Mouse (Mus musculus): ENCODE results near the gene Plagl1. TPM values are rescaled to one million over a fixed set of nuclear protein-coding genes. Genes with fewer than 3 reads are reported as not detected.
A peak's percentile ranks its signal among the peaks of the same experiment; 100 is the strongest.
"Not testable (repeated sequence)": the region's sequence is repeated elsewhere in the genome, so short reads cannot be mapped to it uniquely, and the experiment has no call there.

The Plagl1 gene
- total RNA-seq (2022) = 1 to 10 TPM; 4.1 to 9.4 (median 6.5) TPM

DNA sequence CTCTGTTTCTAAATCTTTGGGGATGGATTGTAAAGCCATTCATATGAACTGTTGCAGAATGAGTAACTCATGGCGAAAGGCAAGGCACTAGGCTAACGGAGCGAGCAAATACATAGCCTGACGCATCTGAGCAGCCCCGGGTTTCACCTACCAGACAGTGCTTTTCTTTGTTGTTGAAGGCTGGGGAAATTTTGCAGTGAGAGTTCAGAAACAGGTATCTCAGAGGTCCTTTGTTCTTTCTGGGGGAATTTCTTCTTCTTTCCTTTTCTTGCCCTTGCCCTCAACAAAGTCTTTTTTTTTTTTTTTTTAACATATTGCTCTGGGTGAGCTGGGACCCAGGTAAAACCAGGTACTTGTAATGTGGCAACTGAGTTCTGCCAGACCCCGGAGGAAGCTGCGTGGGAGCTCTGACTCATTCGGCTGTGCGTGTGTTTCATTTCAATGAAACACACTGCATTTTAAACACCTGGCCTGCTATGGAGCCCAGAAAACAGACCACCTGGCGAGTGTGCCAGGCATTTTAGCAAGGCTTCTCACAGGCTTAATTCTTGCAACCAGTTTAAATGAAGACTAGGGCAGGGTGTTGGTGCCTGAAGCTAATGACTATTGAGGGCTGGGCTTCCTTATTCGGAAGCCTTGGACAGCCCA, at the start of gene Plagl1:
Gene Plagl1, plus strand, starts transcription at position 484 of the 648 bp plus-strand sequence.
- DNase-seq (ENCODE audit: low spot score) = no peak

DNA sequence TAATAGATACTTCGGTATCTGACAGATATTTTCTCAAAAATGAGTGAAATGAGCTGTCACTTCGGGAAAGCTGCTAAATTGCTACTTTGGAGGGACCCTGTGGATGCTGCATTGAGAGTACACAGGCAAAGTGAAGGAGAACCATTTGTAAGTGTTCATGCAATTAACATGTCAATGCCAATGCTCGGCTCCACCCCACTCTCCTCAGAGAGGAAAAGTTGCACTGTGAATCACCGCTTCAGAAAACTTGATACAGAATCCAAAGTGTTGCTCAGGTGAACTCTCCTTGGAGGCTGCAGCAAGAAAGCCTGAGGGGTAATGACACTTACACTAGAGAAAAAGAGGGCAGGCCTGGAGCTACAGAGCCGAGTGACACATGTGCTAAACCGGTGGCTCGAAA, 46.3 kb upstream of the Plagl1 start:
- DNase-seq (ENCODE audit: low spot score) = no peak

DNA sequence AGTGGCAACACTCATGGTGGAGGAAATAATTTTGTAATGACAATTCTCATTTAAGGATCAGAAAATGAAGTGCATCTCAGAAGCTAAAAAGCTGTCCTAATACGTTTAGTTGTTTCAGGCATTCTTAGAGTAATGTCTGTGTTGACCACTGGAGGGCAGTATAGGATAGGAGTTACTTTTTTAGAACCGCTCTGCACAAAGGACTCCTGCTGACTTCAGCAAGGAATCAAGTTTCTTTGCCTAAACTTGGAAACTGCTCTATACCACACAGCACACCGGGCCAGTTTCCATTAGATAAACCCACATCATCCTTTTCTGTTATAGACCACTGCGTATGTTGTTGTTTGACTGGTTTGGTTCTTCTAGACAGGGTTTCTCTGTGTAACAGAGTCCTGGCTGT, 43.7 kb upstream of the Plagl1 start:
- DNase-seq (ENCODE audit: low spot score) = peak; percentile 75

DNA sequence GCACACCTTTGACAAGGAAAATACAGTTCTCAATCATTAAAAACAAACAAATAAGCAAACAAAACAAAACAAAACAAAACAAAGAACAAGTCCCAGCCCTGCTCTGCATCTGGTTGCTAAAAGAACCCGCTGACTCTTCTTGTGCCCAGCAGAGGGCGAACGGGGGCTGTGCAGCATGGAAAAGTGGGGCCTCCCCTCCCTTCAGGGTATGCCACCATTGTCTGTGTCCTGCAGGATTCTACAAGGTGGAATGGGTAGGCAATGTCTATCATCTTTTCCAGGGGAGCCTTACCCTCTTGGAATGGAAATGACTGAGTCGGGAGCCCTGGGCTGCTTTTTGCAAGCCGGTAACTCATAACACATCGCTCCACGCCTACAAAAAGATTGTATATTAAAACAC, 41.8 kb upstream of the Plagl1 start:
- no peak for DNase-seq (ENCODE audit: low spot score)

DNA sequence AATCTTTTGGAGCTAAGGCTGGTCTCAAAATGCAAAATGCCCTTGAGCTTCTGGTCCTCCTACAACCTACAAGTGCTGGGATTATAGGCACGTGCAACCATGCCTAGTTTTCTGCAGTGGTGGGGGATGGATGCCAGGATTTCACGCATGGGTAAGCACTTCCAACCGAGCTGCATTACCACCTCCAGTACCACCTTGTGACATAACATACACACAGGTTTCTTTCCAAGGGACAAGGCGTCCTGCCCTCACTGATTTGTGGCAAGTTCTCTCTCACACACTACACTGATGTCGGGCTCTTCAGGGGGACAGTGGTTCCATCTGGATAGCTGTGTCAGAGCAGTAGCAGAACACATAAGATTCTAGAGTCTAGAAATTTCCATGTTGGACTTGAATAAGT, 41.3 kb upstream of the Plagl1 start:
- DNase-seq (ENCODE audit: low spot score) = no peak

DNA sequence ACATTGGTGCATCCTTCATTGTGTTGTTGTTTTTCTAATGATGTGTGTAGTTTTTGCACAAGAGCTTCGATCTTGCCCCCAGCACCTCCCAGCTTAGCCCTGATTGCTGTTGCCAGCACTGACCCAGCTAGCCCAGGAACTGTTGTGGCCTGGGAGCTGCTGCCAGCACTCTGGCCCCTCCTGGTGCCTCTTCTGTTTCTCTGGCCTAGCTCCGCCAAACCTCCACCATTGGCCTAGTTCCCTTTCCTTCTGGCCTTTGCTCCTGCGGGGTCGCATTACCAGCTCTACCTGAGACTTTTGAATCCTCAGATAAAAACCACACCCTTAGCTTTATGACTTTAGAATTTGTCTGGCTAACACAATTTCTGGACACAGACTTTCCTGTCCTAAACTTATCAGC, 38.2 kb upstream of the Plagl1 start:
- no peak for DNase-seq (ENCODE audit: low spot score)

DNA sequence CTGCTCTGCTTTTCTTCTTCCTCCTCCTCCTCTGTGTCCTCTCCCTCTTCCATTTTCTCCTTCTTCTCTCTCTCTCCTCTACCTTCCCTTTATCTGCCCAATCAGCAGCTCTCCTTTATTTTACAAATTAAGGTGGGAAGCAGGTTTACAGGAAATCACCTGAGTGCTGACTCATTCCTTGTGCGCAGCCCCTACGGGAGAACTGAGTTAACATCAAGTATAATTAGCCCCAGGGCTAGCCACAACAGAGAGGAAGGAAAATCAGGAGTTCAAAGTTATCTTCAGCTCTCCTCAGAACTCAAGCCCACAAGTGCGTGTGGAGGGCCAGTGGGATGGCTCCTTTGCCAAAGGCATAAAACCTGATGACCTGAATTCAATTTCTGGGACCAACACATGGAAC, 36.3 kb upstream of the Plagl1 start:
- not testable (repeated sequence) for DNase-seq (ENCODE audit: low spot score)

DNA sequence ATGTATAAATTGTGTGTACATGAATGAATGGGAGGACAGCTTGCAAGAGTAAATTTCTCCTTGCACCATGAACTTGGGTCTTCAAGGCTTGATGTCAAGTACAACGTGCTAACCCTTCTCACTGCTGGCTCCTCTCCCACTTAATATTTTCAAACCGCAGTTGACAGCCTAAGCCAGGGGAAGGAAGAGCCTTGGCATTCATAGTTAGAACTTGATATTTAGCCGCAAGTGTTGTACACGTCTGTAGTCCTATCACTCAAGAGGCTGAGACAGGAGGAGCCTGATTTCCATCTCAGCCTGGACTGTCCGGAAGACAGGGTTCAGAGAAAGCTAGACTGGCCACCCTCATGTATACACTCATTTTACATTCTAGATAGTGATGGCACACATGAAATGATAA, 32.6 kb upstream of the Plagl1 start:
- no peak for DNase-seq (ENCODE audit: low spot score)

DNA sequence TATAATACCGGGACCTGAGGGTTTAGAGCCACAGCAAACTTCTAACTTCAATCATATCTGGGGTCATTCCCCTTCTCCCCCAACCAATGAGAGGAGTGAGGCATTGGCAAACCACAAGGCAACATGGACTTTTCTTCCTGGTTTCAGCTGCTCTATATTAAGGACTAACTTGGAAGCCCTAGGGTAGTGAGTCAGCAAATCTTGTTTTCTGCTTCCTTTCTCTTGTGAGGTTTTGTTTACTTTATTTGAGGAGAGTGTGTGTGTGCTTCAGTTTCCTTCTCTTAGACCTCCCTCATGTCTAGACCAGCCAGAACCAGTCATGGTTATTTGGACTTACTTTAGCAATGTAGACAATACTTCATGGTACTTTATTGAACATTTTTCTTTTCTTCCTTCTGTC, 32.1 kb upstream of the Plagl1 start:
- no peak for DNase-seq (ENCODE audit: low spot score)

DNA sequence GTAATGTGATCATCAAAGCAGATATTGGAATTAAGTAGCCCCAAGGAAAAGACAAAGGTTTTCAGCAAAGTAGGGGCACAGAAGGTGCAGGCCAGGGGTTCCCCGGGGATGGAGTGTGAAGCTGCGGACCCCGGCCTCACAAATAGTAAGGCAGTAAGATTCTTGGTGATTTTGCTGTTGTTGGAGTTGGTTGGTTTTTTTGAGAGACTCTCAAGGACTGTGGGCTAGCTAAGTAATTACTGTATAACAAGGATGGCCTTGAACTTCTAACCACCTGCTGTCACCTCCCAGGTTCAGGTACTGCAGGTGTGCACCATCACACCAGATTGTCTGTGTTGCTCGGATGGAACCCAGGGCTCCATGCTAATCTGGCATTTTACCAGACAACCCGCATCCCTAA, 30.9 kb upstream of the Plagl1 start:
- DNase-seq (ENCODE audit: low spot score) = no peak

DNA sequence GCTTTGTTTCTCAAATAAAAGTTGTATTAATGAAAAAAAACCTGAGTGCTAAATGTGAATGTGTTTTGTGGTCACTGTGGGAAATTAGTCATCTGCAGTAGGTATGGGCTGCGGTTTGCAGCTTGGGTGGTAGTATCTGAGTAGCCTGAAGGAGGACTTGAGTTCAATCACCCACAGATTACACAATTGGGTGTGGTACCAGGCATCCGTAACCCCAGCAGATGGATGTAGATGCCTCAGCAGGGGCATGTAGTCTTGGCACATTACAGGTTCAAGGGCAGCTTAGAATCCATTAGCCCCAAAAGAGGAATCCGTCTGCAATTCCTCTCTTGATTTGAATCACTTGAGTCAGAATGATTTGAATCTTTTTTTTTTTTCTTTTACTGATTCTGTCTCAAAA, 25.0 kb upstream of the Plagl1 start:
- DNase-seq (ENCODE audit: low spot score) = no peak

DNA sequence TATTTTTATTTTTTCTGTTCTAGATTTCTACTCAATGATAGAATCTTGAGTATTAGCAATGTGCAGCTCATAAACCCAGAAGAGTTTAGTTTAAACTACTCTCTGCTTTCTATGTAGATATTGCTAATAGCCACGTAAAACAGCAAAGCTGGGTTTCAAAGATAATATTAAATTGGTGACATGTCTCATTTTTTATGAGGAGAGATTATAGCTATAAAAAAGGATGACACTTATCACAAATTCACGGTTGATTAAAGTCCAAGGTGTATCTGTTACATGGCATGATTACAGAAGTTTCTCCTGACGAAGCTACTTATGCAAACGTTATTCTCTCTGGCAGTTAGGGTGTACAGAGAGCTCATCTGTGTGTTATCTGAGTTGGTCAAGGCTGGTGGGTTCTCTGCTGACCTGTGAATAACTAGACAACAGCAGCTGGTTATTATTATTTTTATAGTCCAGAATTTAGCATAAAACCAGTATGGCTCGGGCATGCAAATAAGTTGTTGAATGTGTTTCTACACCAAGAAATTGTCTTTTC, 20.6 kb upstream of the Plagl1 start:
- no peak for DNase-seq (ENCODE audit: low spot score)

DNA sequence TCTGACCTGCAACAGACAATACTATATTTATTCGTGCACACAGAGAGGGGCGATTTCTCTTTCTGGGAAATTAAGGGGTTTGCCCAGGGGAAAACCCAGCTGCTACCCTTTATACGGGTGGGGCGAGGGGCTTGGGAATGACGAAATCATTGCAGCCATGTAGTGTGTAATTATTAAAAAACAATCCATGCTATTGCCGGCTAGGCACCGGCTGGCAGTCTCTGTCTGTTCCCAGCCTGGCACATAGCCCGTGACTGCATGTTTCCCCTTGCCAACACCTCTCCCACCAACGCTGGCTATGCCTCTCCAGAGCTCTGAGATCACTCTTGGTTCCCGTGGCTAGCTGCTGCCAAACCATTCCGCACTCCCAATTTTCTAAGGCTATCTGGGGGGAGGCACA, 15.6 kb upstream of the Plagl1 start:
- no peak for DNase-seq (ENCODE audit: low spot score)

DNA sequence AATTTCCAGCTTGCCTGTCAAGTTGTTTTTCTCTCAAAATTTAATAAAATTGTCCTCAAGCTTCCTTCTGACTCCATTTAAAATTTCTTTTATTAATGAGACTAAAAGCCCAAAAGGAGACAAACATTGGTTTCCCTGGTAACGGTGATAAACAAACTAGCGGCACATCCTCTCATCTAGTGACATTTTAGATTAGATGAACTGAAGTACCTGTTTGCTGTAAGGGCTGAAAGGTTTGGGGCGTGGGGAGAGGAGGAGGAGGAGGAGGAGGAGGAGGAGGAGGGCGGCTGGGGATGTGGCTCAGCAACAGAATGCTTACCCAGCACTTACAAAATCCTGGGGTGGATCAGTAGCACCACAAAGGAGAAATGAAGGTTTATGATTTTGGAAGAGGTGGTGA, 12.5 kb upstream of the Plagl1 start:
- DNase-seq (ENCODE audit: low spot score) = no peak

DNA sequence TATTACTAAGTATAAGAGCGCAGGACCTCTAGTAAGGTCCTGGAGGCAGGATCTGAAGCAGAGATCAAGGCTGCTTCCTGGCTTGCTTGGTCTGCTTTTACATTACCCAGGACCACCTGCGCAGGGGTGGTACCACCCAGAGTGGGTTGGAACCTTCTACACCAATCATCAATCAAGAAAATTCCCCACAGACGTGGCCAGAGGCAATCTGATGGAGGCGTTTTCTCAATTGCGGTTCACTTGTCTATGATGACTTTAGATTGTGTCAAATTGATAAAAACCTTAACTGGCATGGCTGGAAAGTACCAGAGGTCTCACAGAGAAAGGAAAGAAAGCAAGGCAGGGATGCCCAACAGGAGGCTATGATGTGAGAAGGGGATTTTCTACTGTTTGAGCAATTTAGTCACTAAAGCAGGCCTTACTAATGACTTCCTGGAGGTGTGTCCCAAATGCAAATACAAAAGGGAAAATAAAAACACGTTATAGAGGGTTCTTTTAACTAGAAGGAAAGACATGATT, 3.4 kb upstream of the Plagl1 start:
- no peak for DNase-seq (ENCODE audit: low spot score)

DNA sequence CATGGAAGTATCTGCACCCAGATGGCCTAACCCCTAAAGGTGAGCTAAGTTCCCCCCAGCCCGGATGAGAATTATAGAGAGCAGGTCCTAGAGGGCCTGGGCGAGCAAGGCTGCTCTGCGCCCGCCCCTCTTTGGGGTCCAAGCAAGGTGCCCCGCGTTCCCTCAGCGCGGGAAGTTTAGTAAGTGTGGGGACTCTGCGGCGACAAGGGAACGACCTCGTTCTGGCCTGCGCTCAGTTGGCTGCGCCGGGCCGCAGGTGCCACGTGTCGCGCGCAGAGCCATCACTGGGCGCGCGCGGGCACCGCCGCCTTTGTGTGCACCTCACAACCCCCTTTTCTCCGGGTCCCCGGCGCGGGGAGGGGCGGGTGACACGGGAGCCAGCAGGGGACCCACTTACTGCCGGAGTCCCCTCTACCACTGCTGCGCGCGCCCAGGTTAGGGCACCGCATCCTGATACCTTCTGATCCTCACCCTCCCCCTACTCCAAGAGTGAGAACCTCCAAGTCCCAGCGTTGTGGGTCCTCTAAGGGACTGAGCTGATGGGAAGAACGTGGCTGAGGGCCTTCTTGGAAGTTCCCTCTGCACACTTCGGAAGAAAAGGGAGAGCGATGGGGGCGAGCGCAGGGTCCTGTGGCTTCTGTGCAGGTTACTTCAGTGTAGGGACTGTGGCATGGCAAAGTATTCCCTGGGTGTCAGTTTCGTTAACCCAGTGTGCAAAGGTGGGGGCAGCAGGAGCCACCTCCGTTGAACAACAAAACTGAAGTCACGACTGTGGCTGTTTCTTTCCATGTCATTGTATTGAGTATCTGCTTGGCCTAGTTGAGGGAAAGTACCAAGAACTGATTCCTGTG, 742 bp downstream of the Plagl1 start:
- no peak for DNase-seq (ENCODE audit: low spot score)

DNA sequence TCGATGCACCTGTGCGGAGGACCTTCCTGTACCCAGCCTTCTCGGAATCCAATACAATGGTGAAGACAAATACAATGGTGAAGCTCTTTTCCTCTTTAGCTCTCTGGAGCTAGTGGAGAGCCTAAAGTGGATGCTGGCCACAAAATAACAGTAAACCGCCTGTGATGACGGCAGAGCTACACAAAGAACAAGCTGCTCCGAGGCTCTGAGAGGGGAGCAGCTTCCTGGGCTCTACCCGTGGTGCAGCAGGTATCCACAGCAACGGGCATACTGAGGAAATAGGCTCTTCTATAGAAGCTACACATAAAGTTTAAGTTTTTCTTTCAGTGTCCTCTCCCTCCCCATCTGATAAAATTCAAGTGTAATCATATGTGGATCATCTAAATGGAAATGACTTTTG, 2.1 kb downstream of the Plagl1 start:
- DNase-seq (ENCODE audit: low spot score) = no peak

DNA sequence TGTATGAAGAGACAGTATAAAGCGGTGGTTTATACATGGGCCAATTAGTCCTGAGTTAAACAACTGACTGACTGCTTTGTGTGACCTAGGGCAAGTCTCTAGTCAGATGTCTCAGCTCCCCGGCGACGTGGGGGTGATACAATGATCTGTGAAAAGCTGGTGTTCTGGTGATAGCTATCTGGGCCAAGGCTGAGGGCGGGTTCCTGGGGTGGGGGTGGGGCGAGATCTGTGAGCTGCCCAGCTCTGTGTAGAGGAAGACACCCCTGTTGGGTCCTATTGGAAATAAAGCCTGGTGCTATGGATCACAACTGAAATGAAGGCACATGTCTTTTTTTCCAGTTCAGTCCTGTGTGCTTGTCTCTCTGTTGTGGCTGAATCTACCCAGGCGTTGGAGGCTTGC, 3.2 kb downstream of the Plagl1 start:
- DNase-seq (ENCODE audit: low spot score) = no peak

DNA sequence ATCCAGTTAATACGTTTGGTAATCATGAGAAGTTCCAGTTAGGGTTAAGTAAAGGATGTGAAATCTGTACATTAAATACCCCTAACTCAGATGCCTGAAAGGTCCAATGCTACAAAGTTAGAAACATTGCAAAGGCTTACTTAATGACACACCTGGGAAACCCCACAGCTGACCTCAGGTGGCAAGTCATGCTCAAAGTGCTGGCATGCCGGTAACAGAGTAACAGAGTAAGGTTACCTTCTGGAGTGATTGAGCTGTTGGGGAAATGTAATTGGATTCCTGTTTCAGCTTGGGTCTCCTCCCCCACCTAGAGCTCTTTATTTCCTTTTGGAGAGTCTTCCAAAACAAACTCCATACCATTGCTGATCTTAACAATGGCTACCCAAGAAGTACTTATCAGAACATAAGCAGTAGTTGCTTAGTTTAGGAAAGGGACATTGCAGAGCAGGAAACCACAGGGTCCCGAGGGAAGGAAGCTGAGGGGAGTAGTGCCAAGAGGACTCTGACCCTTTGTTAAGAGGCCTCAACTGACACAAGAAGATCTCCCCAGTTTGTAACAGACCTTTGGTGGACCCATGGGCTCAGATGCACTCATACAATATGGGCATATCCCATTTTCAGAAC, 4.9 kb downstream of the Plagl1 start:
- DNase-seq (ENCODE audit: low spot score) = no peak

DNA sequence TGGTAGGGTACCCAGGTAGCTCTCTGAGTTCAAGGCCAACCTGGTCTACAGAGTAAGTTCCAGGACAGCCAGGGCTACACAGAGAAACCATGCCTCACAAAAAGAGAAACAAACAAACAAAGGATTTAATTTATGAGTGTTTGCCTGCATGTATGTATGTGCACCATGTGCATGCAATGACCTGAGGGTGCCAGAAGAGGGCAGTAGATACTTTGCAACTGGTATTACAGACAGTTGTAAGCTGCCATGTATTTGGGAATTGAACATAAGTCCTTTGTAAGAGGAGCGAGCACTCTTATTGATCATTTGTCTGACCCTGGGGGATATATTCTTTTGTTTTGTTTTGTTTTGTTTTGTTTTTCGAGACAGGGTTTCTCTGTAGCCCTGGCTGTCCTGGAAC, 10.7 kb downstream of the Plagl1 start:
- DNase-seq (ENCODE audit: low spot score) = no peak

DNA sequence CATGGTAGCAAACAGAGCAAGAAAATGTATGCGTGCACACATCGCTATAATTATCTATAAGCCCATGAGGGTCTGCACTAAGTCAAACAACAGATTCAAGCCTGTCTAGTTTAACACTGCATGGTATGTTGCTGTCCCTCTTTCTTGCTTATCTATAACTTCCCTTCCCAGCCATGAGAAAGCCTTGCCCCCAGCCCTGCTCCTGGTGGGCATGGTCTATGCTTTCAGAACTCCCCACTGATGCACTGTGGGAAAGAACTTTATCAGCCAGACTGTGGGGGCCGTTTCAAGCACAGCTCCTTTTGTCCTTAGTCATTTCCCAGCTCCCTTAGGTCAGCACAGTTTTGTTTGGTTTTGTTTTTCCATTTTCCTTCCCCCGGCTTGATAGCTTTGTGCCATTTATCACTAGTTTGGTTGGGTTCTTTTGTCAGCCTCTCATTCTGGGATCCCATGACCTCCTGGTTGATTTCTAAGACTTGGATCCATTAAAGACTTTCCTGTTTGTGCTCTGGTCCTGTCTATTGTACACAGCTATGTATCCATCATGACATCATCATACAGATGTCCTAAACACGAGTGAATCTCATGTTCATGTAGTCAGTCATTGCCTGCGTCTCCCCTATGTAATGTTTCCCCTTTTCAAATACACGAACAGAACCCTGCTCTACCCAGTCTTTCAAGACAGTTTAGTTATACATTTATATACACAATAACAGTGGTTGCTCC, 16.7 kb downstream of the Plagl1 start:
- no peak for DNase-seq (ENCODE audit: low spot score)

DNA sequence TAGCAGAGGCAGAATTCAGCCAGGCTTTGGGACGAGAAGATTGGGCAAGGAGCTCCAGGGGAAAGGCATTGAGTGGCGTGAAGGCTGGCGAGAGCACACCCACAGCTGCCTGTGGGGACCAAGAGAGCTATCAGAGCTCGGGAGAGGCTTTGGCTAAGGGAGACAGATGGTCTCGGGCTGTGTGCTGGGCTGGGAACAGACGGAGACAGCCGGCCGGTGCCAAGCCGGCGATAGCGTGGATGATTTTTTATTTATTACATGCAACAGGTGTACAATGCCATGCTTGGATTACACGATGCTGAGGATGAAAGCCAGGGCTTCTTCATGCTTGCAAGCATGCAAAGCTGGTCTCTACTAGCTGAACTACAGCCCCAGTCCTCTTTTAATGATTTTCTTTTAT, 22.2 kb downstream of the Plagl1 start:
- no peak for DNase-seq (ENCODE audit: low spot score)

Data from heart, adult 8-10 months (tissue).